Mouse (Mus musculus): ENCODE results near the gene Mecom.

DNA sequence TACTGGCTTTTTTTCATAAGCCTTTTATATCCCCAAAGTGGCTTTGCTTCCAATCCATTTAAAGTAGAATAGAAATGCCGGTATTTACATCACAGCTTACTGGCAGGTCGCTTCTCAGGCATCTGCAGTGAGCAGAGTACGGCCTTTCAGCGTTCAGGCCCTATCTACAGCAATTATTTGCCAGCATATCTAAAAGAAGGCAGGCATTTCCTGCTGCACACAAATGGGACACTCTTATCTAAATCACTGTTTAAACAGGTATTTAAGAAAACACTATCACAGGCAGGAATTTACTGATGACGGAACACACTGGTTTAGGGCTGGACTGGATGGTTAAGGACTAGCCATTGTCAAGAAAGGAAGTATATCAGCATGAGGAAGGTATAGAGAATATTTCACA, 301.9 kb downstream of the Mecom start:
- no peak for TF ChIP-seq IRF4 (IDR thresholded peaks at IDR 0.05; ENCODE audit: low read depth, low read length)
- no peak for TF ChIP-seq EP300 (IDR thresholded peaks at IDR 0.05; ENCODE audit: low read length)
- no peak for TF ChIP-seq CTCF (conservative IDR thresholded peaks at IDR 0.05 in 1 of 2, IDR thresholded peaks at IDR 0.05 in 1 of 2; ENCODE audit: low read depth in 2 of 2, low read length in 2 of 2)
- TF ChIP-seq USF2 (conservative IDR thresholded peaks at IDR 0.05; ENCODE audit: low read depth, low read length): no peak
- no peak for TF ChIP-seq POLR2A (IDR thresholded peaks at IDR 0.05; ENCODE audit: low read depth, low read length)
- TF ChIP-seq JUND (conservative IDR thresholded peaks at IDR 0.05; ENCODE audit: low read depth, low read length): no peak
- TF ChIP-seq MAZ (IDR thresholded peaks at IDR 0.05; ENCODE audit: low read depth, low read length): no peak
- TF ChIP-seq ELF1 (IDR thresholded peaks at IDR 0.05; ENCODE audit: low read depth, low read length): no peak
- no peak for TF ChIP-seq KAT2A (IDR thresholded peaks at IDR 0.05; ENCODE audit: insufficient replicate concordance, low read length)
- TF ChIP-seq SIN3A (IDR thresholded peaks at IDR 0.05; ENCODE audit: low read length): no peak
- TF ChIP-seq HCFC1 (IDR thresholded peaks at IDR 0.05; ENCODE audit: low read depth, low read length): no peak
- TF ChIP-seq E2F4 (IDR thresholded peaks at IDR 0.05; ENCODE audit: insufficient replicate concordance, low read depth, low read length): no peak
- no peak for TF ChIP-seq CHD2 (IDR thresholded peaks at IDR 0.05; ENCODE audit: low read length)
- TF ChIP-seq GABPA (IDR thresholded peaks at IDR 0.05; ENCODE audit: insufficient replicate concordance, low read depth, low read length): no peak

Measured in CH12.LX (cell line).